Mouse (Mus musculus) bone marrow macrophage, adult 2 months (primary cell): ENCODE measurements around the gene Stard7. TPM values are rescaled to one million over a fixed set of nuclear protein-coding genes. Genes with fewer than 3 reads are reported as not detected.

ENCODE experiments used
- H3K27ac ChIP-seq: 2 replicates; pipeline ENCODE4 v1.5.1; 2012; ENCODE audit warnings: low read depth, low read length; ENCODE audit not compliant: insufficient read depth
- H3K4me1 ChIP-seq: 2 replicates; pipeline ENCODE4 v1.6.1; 2012; ENCODE audit warnings: low read length; ENCODE audit not compliant: control insufficient read depth, insufficient read depth
- H3K4me3 ChIP-seq: 2 replicates; pipeline ENCODE4 v1.5.1; 2012; ENCODE audit warnings: mild to moderate bottlenecking, low read length, moderate library complexity; ENCODE audit not compliant: insufficient read depth
- CTCF ChIP-seq: IDR thresholded peaks from 2 replicates; pipeline ENCODE4 v1.5.1; 2012; ENCODE audit warnings: low read depth, mild to moderate bottlenecking, low read length, moderate library complexity
- POLR2A ChIP-seq: IDR thresholded peaks from 2 replicates; pipeline ENCODE4 v1.6.1; 2012; ENCODE audit warnings: mild to moderate bottlenecking, low read depth, low read length, borderline replicate concordance
- polyA plus RNA-seq: library from polyadenylated mRNA; stranded (reverse); fragments of >200 nt; gene quantifications from 2 replicates; pipeline ENCODE4 v1.2.4, GENCODE M21; 2012; ENCODE audit not compliant: missing spikeins, insufficient read depth, insufficient read length

Gene Stard7
- polyA plus RNA-seq, 1 experiment: 35.5 TPM

DNA sequence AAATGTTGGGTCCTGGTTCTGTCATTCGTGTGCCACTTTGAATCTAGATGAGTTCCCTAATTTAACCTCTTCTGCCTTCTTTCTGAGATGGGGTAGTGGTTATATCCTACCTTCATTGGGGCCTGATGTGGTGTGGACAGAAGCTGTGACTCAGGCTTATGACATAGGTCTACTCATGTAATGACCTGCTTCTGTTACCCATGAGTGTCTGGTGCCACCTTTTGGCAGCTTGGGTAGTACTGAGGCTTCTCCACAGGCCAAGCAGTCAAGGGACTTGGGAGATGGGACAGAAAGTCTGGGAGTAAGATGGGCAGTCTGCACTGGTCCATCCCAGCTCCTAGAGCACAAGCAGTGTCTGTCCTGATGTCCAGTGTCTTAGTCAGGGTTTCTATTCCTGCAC is 76.3 kb downstream of the Stard7 start:
- H3K4me1 ChIP-seq: no peaks in the 10 kb centered on the region
- no peak overlapping the region for H3K4me3 ChIP-seq
- TF ChIP-seq POLR2A (no peak), CTCF (no peak)
- H3K27ac ChIP-seq: no peak overlapping the region

DNA sequence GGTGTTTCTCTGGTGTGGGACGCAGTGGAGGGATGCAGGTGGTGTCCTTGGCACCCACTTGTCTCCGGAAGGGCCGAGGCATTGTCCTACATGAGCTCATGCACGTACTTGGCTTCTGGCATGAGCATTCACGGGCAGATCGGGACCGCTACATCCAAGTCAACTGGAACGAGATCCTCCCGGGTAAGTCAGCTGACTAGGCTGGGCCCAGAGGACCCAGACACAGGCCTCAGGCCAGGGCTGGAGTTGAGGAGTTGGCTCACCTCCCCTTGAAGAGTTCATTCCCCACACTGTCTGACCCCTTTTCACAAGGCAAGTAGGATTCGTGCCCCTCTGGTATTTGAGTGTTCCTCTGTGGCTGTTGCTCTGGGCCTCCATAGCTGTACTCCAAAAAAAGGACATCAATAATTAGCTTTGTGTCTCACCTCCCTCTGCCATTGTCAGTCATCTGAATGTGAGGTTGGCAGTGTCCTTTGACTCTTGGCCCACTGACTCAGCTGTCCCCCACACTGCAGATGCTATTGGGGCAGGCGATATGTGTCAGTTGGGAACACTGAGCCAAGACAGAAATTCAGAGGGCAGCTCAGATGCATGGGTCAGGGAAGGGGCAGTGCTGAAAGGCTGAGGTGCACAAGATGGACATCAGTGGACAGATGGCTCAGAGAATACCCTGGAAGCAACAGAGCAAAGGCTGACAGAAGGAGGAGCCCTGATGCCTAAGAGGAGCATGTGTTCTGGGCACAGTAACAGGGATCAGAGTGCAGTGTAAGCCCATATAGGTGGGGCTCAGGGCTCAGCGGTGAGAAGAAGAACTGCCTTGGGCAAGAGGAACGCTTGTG is 77.3 kb downstream of the Stard7 start:
- Histone ChIP-seq H3K4me3 (no peak overlapping the region), H3K27ac (no peak overlapping the region), H3K4me1 (no peaks in the 10 kb centered on the region)
- TF ChIP-seq POLR2A (no peak), CTCF (no peak)

Other genes starting within 250 kb of the Stard7 start
- gene Blvra, start 199.6 kb upstream of the Stard7 start, polyA plus RNA-seq: 215 and 227 TPM in 2 replicates
- 32.5 and 33.3 TPM in 2 replicates for gene Ncaph, start 136.3 kb upstream of the Stard7 start, polyA plus RNA-seq
- 23.8 and 26.6 TPM in 2 replicates for gene Itpripl1, start 126.8 kb upstream of the Stard7 start, polyA plus RNA-seq
- gene 1810024B03Rik, start 61.9 kb upstream of the Stard7 start, polyA plus RNA-seq: 1.9 and 2.0 TPM in 2 replicates
- gene Snrnp200, start 61.8 kb upstream of the Stard7 start, polyA plus RNA-seq: 34.6 and 44.1 TPM in 2 replicates
- gene Ciao1, start 22.4 kb upstream of the Stard7 start, polyA plus RNA-seq: 44.6 and 48.8 TPM in 2 replicates
- gene Tmem127, start 22.3 kb upstream of the Stard7 start, polyA plus RNA-seq: 41.6 and 46.2 TPM in 2 replicates
- gene Dusp2, start 65.9 kb downstream of the Stard7 start, polyA plus RNA-seq: 2.0 TPM in 2 replicates
- 0.59 TPM in 1 of 2 replicates, not detected in the other for gene Astl, start 68.4 kb downstream of the Stard7 start, polyA plus RNA-seq
- gene Adra2b, start 93.0 kb downstream of the Stard7 start, polyA plus RNA-seq: 0.13 TPM in 1 of 2 replicates, not detected in the other
- not detected in 2 replicates for gene Gpat2, start 155.0 kb downstream of the Stard7 start, polyA plus RNA-seq
- gene Fahd2a, start 174.3 kb downstream of the Stard7 start, polyA plus RNA-seq: 11.9 and 16.9 TPM in 2 replicates